Mouse (Mus musculus) heart, embryonic 14.5 days (tissue): Measurements from ENCODE around the gene Arsg. TPM values are rescaled to one million over a fixed set of nuclear protein-coding genes. Genes with fewer than 3 reads are reported as not detected.

Experiments
- ATAC-seq: fragments of 200-750 bp; cut with Nextera tagmentation; 2 replicates; pipeline ENCODE4 v1.8.0; 2017; ENCODE audit warnings: low read depth, moderate TSS enrichment; ENCODE audit not compliant: insufficient number of reproducible peaks, insufficient read depth, low FRiP score
- H3K27ac ChIP-seq, 2 experiments: fragments of 200-500 bp in 1 of 2; fragments of 300-500 bp in 1 of 2; sonication (generic) in 1 of 2; replicated peaks in 1 of 2; 2 replicates each; pipeline ENCODE4 v1.5.1; 2012 to 2014; ENCODE audit warnings: low read depth in 2 of 2, low read length in 2 of 2, control low read depth in 1 of 2, mild to moderate bottlenecking in 1 of 2, mixed read lengths in 1 of 2; ENCODE audit not compliant: control insufficient read depth in 1 of 2, insufficient read depth in 1 of 2
- H3K27me3 ChIP-seq: fragments of 300-500 bp; sonication (generic); 2 replicates; pipeline ENCODE4 v1.6.1; 2014; ENCODE audit warnings: mild to moderate bottlenecking, low read length, control low read depth; ENCODE audit not compliant: control insufficient read depth, insufficient read depth
- H3K36me3 ChIP-seq: fragments of 300-500 bp; sonication (generic); 2 replicates; pipeline ENCODE4 v1.6.1; 2014; ENCODE audit warnings: mild to moderate bottlenecking, control low read depth, low read length, mixed read lengths; ENCODE audit not compliant: control insufficient read depth, insufficient read depth
- H3K4me1 ChIP-seq, 2 experiments: fragments of 200-500 bp in 1 of 2; fragments of 300-500 bp in 1 of 2; sonication (generic) in 1 of 2; 2 replicates each; pipeline ENCODE4 v1.6.1; 2012 to 2014; ENCODE audit warnings: low read length in 2 of 2, control low read depth in 1 of 2, mixed read lengths in 1 of 2; ENCODE audit not compliant: control insufficient read depth in 2 of 2, insufficient read depth in 2 of 2
- H3K4me2 ChIP-seq: fragments of 300-500 bp; sonication (generic); 2 replicates; pipeline ENCODE4 v1.6.1; 2014; ENCODE audit warnings: mild to moderate bottlenecking, low read length
- H3K4me3 ChIP-seq, 2 experiments: fragments of 200-500 bp in 1 of 2; fragments of 300-500 bp in 1 of 2; sonication (generic) in 1 of 2; 2 replicates each; pipeline ENCODE4 v1.5.1; 2012 to 2014; ENCODE audit warnings: low read length in 2 of 2, mild to moderate bottlenecking in 2 of 2, control low read depth in 1 of 2, low read depth in 1 of 2, moderate library complexity in 1 of 2; ENCODE audit not compliant: control insufficient read depth in 1 of 2, insufficient read depth in 1 of 2
- H3K9ac ChIP-seq: fragments of 300-500 bp; sonication (generic); 2 replicates; pipeline ENCODE4 v1.6.1; 2014; ENCODE audit warnings: mild to moderate bottlenecking, low read length
- H3K9me3 ChIP-seq: fragments of 300-500 bp; sonication (generic); 2 replicates; pipeline ENCODE4 v1.6.1; 2016; ENCODE audit warnings: low read length, control low read depth; ENCODE audit not compliant: control insufficient read depth
- WGBS: fragments of 180-500 bp; shearing (Covaris S2); extraction: QIAGEN DNeasy Blood & Tissue Kit; methylation state at CpG from one replicate; pipeline ENCODE4 v1.1.7; 2014; 5-methylcytosine and 5-hydroxymethylcytosine counted together
- polyA plus RNA-seq: library from polyadenylated mRNA; unstranded; fragments of >200 nt; fragmentation: Nextera tagmentation; extraction: Ambion mirVana; gene quantifications from 2 replicates; pipeline ENCODE4 v1.2.1, GENCODE M21; 2014

Arsg gene
- polyA plus RNA-seq, 1 experiment from 2014 or later, result 3.7 TPM

- ATAC-seq, result no peak
- Histone ChIP-seq H3K4me1 (no peaks in the 10 kb centered on the region), H3K9ac (no peak overlapping the region), H3K4me3 (no peak overlapping the region), H3K27ac (no peak overlapping the region), H3K27me3 (no peaks in the 10 kb centered on the region), H3K36me3 (peaks cover 72% of the 10 kb centered on the region), H3K9me3 (no peaks in the 10 kb centered on the region), H3K4me2 (no peak overlapping the region)
- 82% methylated on average over 6 of the region's 6 CpGs for WGBS
These were observed 102.7 kb downstream of the Arsg start for GRCm38 (mm10) chr11:109575832-109576231.

GRCm38 (mm10) chr11:109578536-109578935 lies 105.4 kb downstream of the Arsg start:
- H3K9me3 ChIP-seq, result no peaks in the 10 kb centered on the region
- no peak overlapping the region for H3K9ac ChIP-seq
- WGBS, result 72% methylated on average over 3 of the region's 3 CpGs
- no peak overlapping the region for H3K27ac ChIP-seq
- no peak overlapping the region for H3K4me3 ChIP-seq
- peaks cover 95% of the 10 kb centered on the region for H3K36me3 ChIP-seq
- ATAC-seq, result no peak
- H3K4me1 ChIP-seq, result no peaks in the 10 kb centered on the region
- H3K27me3 ChIP-seq, result no peaks in the 10 kb centered on the region
- H3K4me2 ChIP-seq, result no peak overlapping the region

- no peak overlapping the region for H3K4me2 ChIP-seq
- H3K27ac ChIP-seq, result no peak overlapping the region
- peaks cover 92% of the 10 kb centered on the region for H3K36me3 ChIP-seq
- ATAC-seq, result no peak
- 94% methylated on average over 9 of the region's 9 CpGs for WGBS
- H3K9me3 ChIP-seq, result no peaks in the 10 kb centered on the region
- no peaks in the 10 kb centered on the region for H3K27me3 ChIP-seq
- H3K9ac ChIP-seq, result no peak overlapping the region
- no peaks in the 10 kb centered on the region for H3K4me1 ChIP-seq
- H3K4me3 ChIP-seq, result no peak overlapping the region
These were observed 106.8 kb downstream of the Arsg start for GRCm38 (mm10) chr11:109579999-109580398.

- WGBS, result 73% methylated on average over 14 of the region's 14 CpGs
These were observed 110.8 kb downstream of the Arsg start for GRCm38 (mm10) chr11:109583986-109584385.

GRCm38 (mm10) chr11:109584843-109585713 lies 111.9 kb downstream of the Arsg start:
- Histone ChIP-seq H3K9me3 (no peaks in the 10 kb centered on the region), H3K4me3 (no peak overlapping the region), H3K4me1 (peaks cover 12 to 26% of the 10 kb centered on the region in 2 experiments), H3K9ac (no peak overlapping the region), H3K36me3 (peaks cover 44% of the 10 kb centered on the region), H3K27ac (no peak overlapping the region), H3K4me2 (no peak overlapping the region), H3K27me3 (no peaks in the 10 kb centered on the region)
- ATAC-seq, result no peak
- 44% methylated on average over 11 of the region's 11 CpGs for WGBS

More at GRCm38 (mm10) chr11:109583986-109584385, 110.8 kb downstream of the Arsg start:
- ATAC-seq, result no peak
- Histone ChIP-seq H3K27ac (no peak overlapping the region), H3K4me1 (peaks cover 10 to 19% of the 10 kb centered on the region in 2 experiments), H3K9ac (no peak overlapping the region), H3K27me3 (no peaks in the 10 kb centered on the region), H3K4me3 (no peak overlapping the region), H3K4me2 (no peak overlapping the region), H3K9me3 (no peaks in the 10 kb centered on the region), H3K36me3 (peaks cover 54% of the 10 kb centered on the region)

- WGBS, result 71% methylated on average over 2 of the region's 2 CpGs
- Histone ChIP-seq H3K27ac (0 out of 4 replicates have a peak overlapping the region, but pooled peaks of 1 of the 2 experiments have one; percentile 37), H3K4me1 (peaks cover 12 to 32% of the 10 kb centered on the region in 2 experiments), H3K9me3 (no peaks in the 10 kb centered on the region), H3K36me3 (peaks cover 32% of the 10 kb centered on the region), H3K9ac (no peak overlapping the region), H3K4me3 (no peak overlapping the region), H3K4me2 (no peak overlapping the region), H3K27me3 (no peaks in the 10 kb centered on the region)
- ATAC-seq, result no peak
These were observed 113.2 kb downstream of the Arsg start for GRCm38 (mm10) chr11:109586424-109586823.

GRCm38 (mm10) chr11:109587019-109587418 lies 113.8 kb downstream of the Arsg start:
- Histone ChIP-seq H3K27me3 (no peaks in the 10 kb centered on the region), H3K9me3 (no peaks in the 10 kb centered on the region), H3K27ac (peak overlapping the region; percentile 3 to 62; a peak in 2 of 4 replicates), H3K4me3 (no peak overlapping the region), H3K4me2 (peak overlapping the region; percentile 40), H3K36me3 (peaks cover 26% of the 10 kb centered on the region), H3K9ac (0 out of 2 replicates have a peak overlapping the region, but pooled peaks have one; percentile 30), H3K4me1 (peaks cover 12 to 32% of the 10 kb centered on the region in 2 experiments)
- WGBS, result 26% methylated on average over 13 of the region's 13 CpGs
- no peak; the same call in 1 of the 2 replicates for ATAC-seq
